Mouse (Mus musculus): ENCODE measurements around the gene Olfr1450. TPM values are rescaled to one million over a fixed set of nuclear protein-coding genes. Genes with fewer than 3 reads are reported as not detected.
"Not testable (repeated sequence)": the region's sequence is repeated elsewhere in the genome, so short reads cannot be mapped to it uniquely, and the experiment has no call there.

The Olfr1450 gene
- polyA plus RNA-seq (2014; fragmentation: Nextera tagmentation; extraction: Ambion mirVana) = not detected in 2 replicates

DNA sequence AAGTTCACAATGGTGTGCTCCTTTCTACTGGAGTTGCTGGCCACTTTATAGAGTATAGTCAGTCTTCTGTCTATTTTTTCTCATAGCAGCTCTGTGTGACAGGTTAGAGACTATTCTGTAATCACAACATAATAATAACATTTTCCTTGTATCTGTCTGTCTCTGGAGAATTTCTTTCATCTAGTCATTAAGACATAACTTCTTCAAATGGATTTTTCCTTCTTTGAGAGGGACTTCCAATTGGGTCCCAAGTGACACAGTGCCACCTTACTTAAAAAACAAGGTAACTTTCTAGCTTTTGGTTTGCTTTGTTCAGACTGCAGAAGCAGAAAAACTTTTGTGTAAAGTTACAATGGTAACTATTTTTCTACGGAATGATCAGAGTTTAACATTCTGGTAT is at the start of gene Olfr1450:
Olfr1450 (plus strand) TSS at position 301 of the 400 bp plus-strand sequence.
- Histone ChIP-seq H3K27me3 (ENCODE audit: control insufficient read depth, insufficient read depth, low read length) (no peaks in the 10 kb centered on the region), H3K9me3 (replicated peaks; ENCODE audit: control insufficient read depth, low read length) (no peaks in the 10 kb centered on the region), H3K4me3 (ENCODE audit: low read depth, low read length) (no peak within 1 kb of the TSS), H3K4me2 (ENCODE audit: low read depth, low read length) (no peak within 1 kb of the TSS), H3K36me3 (replicated peaks; ENCODE audit: control insufficient read depth, insufficient read depth, low read depth, low read length) (no peaks in the 10 kb centered on the region), H3K27ac (replicated peaks; ENCODE audit: low read depth, low read length) (no peak within 1 kb of the TSS), H3K9ac (replicated peaks; ENCODE audit: low read length) (no peak within 1 kb of the TSS), H3K4me1 (ENCODE audit: control insufficient read depth, insufficient read depth, low read length) (no peaks in the 10 kb centered on the region)
- ATAC-seq (replicated peaks; ENCODE audit: insufficient number of reproducible peaks, low FRiP score, low TSS enrichment, low read depth) (no peak), DNase-seq (ENCODE audit: low spot score) (no peak)
- 91% methylated on average over 1 of the region's 1 CpGs for WGBS

DNA sequence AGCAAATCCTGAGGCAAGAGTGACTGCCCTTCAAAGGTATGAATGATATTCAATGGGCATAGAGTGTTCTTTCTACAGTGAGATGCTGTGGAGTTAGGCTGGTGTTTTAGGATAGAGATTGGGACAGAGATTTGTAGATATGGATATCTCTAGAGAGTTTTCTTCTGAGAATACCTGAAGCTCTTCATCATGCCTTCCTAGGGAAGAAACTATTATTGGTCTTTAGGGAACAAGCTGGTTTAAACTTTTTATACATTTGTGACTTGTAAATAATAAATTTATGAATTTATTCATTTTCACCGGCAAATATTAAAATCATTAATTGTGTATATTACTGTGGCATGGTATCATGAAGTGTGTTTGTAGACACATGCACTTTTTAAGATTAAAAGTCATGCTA is 46.4 kb upstream of the Olfr1450 start, which contains the start of gene Olfr1447:
Olfr1447 (minus strand) TSS at position 101 of the 400 bp plus-strand sequence.
- Histone ChIP-seq H3K27ac (replicated peaks; ENCODE audit: low read depth, low read length) (no peak within 1 kb of the TSS), H3K9me3 (replicated peaks; ENCODE audit: control insufficient read depth, low read length) (no peaks in the 10 kb centered on the region), H3K4me2 (ENCODE audit: low read depth, low read length) (no peak within 1 kb of the TSS), H3K9ac (replicated peaks; ENCODE audit: low read length) (no peak within 1 kb of the TSS), H3K4me1 (ENCODE audit: control insufficient read depth, insufficient read depth, low read length) (no peaks in the 10 kb centered on the region), H3K27me3 (ENCODE audit: control insufficient read depth, insufficient read depth, low read length) (no peaks in the 10 kb centered on the region), H3K36me3 (replicated peaks; ENCODE audit: control insufficient read depth, insufficient read depth, low read depth, low read length) (no peaks in the 10 kb centered on the region), H3K4me3 (ENCODE audit: low read depth, low read length) (no peak within 1 kb of the TSS)
- WGBS = 86% methylated on average over 1 of the region's 1 CpGs
- ATAC-seq (replicated peaks; ENCODE audit: insufficient number of reproducible peaks, low FRiP score, low TSS enrichment, low read depth) (no peak), DNase-seq (ENCODE audit: low spot score) (no peak)

DNA sequence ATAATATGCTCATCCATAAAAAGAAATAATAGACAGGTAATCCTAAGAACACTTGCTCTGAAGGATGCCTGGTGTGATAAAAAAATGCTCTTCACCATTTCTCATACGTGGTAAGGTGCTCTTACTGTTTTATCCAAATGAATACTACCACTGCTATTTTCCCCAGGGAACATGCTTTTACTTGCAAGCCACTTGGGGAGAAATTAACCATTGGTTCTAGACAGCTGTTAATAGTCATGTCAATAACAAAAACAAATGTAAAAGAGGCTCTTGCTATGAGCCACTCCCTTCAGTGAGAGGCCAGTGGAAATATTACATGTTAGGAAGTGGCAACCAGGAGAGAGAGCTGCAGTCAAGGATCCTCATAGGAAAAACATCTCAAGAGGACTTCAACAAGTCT is 25.7 kb upstream of the Olfr1450 start, which contains the start of gene Olfr1448:
Olfr1448 (minus strand) TSS at position 101 of the 400 bp plus-strand sequence.
- Histone ChIP-seq H3K4me1 (ENCODE audit: control insufficient read depth, insufficient read depth, low read length) (no peaks in the 10 kb centered on the region), H3K9ac (replicated peaks; ENCODE audit: low read length) (no peak within 1 kb of the TSS), H3K27ac (replicated peaks; ENCODE audit: low read depth, low read length) (no peak within 1 kb of the TSS), H3K4me2 (ENCODE audit: low read depth, low read length) (no peak within 1 kb of the TSS), H3K36me3 (replicated peaks; ENCODE audit: control insufficient read depth, insufficient read depth, low read depth, low read length) (no peaks in the 10 kb centered on the region), H3K4me3 (ENCODE audit: low read depth, low read length) (no peak within 1 kb of the TSS), H3K27me3 (ENCODE audit: control insufficient read depth, insufficient read depth, low read length) (no peaks in the 10 kb centered on the region), H3K9me3 (replicated peaks; ENCODE audit: control insufficient read depth, low read length) (no peaks in the 10 kb centered on the region)
- no peak for ATAC-seq (replicated peaks; ENCODE audit: insufficient number of reproducible peaks, low FRiP score, low TSS enrichment, low read depth)
- WGBS = 68% methylated on average over 1 of the region's 1 CpGs
- no peak for DNase-seq (ENCODE audit: low spot score)

- Histone ChIP-seq H3K27me3 (ENCODE audit: control insufficient read depth, insufficient read depth, low read length) (no peaks in the 10 kb centered on the region), H3K4me2 (ENCODE audit: low read depth, low read length) (no peak within 1 kb of the TSS), H3K36me3 (replicated peaks; ENCODE audit: control insufficient read depth, insufficient read depth, low read depth, low read length) (no peaks in the 10 kb centered on the region), H3K4me1 (ENCODE audit: control insufficient read depth, insufficient read depth, low read length) (no peaks in the 10 kb centered on the region), H3K9me3 (replicated peaks; ENCODE audit: control insufficient read depth, low read length) (no peaks in the 10 kb centered on the region), H3K4me3 (ENCODE audit: low read depth, low read length) (no peak within 1 kb of the TSS), H3K9ac (replicated peaks; ENCODE audit: low read length) (no peak within 1 kb of the TSS), H3K27ac (replicated peaks; ENCODE audit: low read depth, low read length) (no peak within 1 kb of the TSS)
- ATAC-seq (replicated peaks; ENCODE audit: insufficient number of reproducible peaks, low FRiP score, low TSS enrichment, low read depth) = no peak
- no peak for DNase-seq (ENCODE audit: low spot score)
These were observed 19.5 kb upstream of the Olfr1450 start, which contains the start of gene Olfr1449 for GRCm38 (mm10) chr19:12930540-12930939. Olfr1449 (plus strand) TSS chr19:12930840.

- H3K9ac ChIP-seq (replicated peaks; ENCODE audit: low read length); H3K36me3 ChIP-seq (replicated peaks; ENCODE audit: control insufficient read depth, insufficient read depth, low read depth, low read length); H3K27me3 ChIP-seq (ENCODE audit: control insufficient read depth, insufficient read depth, low read length); H3K27ac ChIP-seq (replicated peaks; ENCODE audit: low read depth, low read length); DNase-seq (ENCODE audit: low spot score); H3K4me1 ChIP-seq (ENCODE audit: control insufficient read depth, insufficient read depth, low read length); H3K9me3 ChIP-seq (replicated peaks; ENCODE audit: control insufficient read depth, low read length); H3K4me2 ChIP-seq (ENCODE audit: low read depth, low read length); ATAC-seq (replicated peaks; ENCODE audit: insufficient number of reproducible peaks, low FRiP score, low TSS enrichment, low read depth); H3K4me3 ChIP-seq (ENCODE audit: low read depth, low read length): not testable (repeated sequence)
- WGBS = 74% methylated on average over 5 of the region's 5 CpGs
These were observed 20.0 kb downstream of the Olfr1450 start for GRCm38 (mm10) chr19:12970082-12970481.

- not testable (repeated sequence) for H3K9ac ChIP-seq (replicated peaks; ENCODE audit: low read length); H3K9me3 ChIP-seq (replicated peaks; ENCODE audit: control insufficient read depth, low read length); DNase-seq (ENCODE audit: low spot score); ATAC-seq (replicated peaks; ENCODE audit: insufficient number of reproducible peaks, low FRiP score, low TSS enrichment, low read depth); H3K4me3 ChIP-seq (ENCODE audit: low read depth, low read length); H3K36me3 ChIP-seq (replicated peaks; ENCODE audit: control insufficient read depth, insufficient read depth, low read depth, low read length); H3K27me3 ChIP-seq (ENCODE audit: control insufficient read depth, insufficient read depth, low read length); H3K4me2 ChIP-seq (ENCODE audit: low read depth, low read length); H3K27ac ChIP-seq (replicated peaks; ENCODE audit: low read depth, low read length); H3K4me1 ChIP-seq (ENCODE audit: control insufficient read depth, insufficient read depth, low read length)
- 91% methylated on average over 4 of the region's 4 CpGs for WGBS
These were observed 42.3 kb downstream of the Olfr1450 start for GRCm38 (mm10) chr19:12992316-12992715.

DNA sequence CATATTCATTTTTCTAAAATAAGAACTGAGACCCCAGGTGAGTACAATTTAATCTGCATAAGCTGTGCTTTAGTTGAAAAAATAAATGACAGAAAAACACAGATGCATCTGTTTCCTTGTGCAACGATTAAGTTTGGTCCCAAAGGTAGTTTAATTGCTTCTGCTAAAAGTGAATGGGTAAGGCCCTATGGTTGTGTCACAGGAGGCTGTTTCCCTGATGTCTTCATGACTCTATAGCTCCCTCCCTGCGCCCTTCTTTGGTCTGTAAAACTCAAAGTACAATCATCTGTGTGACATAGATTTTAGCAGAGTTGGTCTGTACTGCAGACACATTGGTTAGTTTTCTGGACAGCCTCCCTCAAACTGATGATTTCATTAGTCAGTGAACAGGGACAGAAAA is 44.7 kb downstream of the Olfr1450 start, which contains the start of gene Olfr1451:
Olfr1451 (plus strand) TSS at position 301 of the 400 bp plus-strand sequence.
- Histone ChIP-seq H3K27me3 (ENCODE audit: control insufficient read depth, insufficient read depth, low read length) (no peaks in the 10 kb centered on the region), H3K4me1 (ENCODE audit: control insufficient read depth, insufficient read depth, low read length) (no peaks in the 10 kb centered on the region), H3K9ac (replicated peaks; ENCODE audit: low read length) (no peak within 1 kb of the TSS), H3K27ac (replicated peaks; ENCODE audit: low read depth, low read length) (no peak within 1 kb of the TSS), H3K9me3 (replicated peaks; ENCODE audit: control insufficient read depth, low read length) (no peaks in the 10 kb centered on the region), H3K4me2 (ENCODE audit: low read depth, low read length) (no peak within 1 kb of the TSS), H3K4me3 (ENCODE audit: low read depth, low read length) (no peak within 1 kb of the TSS), H3K36me3 (replicated peaks; ENCODE audit: control insufficient read depth, insufficient read depth, low read depth, low read length) (no peaks in the 10 kb centered on the region)
- DNase-seq (ENCODE audit: low spot score) (no peak), ATAC-seq (replicated peaks; ENCODE audit: insufficient number of reproducible peaks, low FRiP score, low TSS enrichment, low read depth) (no peak)
- WGBS = 80% methylated on average over 2 of the region's 2 CpGs
